Mouse (Mus musculus): ENCODE data around the gene Gm3336. TPM values are rescaled to one million over a fixed set of nuclear protein-coding genes. Genes with fewer than 3 reads are reported as not detected.
A peak's percentile ranks its signal among the peaks of the same experiment; 100 is the strongest.

Gm3336 gene
- polyA plus RNA-seq, 1 experiment from 2014 or later = 32.2 TPM

- Histone ChIP-seq H3K4me1 (replicated peaks; ENCODE audit: control insufficient read depth, insufficient read depth) (peaks cover 9% of the 10 kb centered on the region; the same call in 1 of the 2 replicates), H3K4me3 (ENCODE audit: low read depth, low read length) (no peak overlapping the region), H3K27ac (replicated peaks) (no peak overlapping the region), H3K36me3 (ENCODE audit: control insufficient read depth, insufficient read depth, low read length) (no peaks in the 10 kb centered on the region), H3K9me3 (ENCODE audit: control insufficient read depth, low read length) (no peaks in the 10 kb centered on the region), H3K4me2 (replicated peaks; ENCODE audit: low read depth) (no peak overlapping the region), H3K9ac (ENCODE audit: low read length) (no peak overlapping the region), H3K27me3 (ENCODE audit: control insufficient read depth, insufficient read depth, low read length) (no peaks in the 10 kb centered on the region)
- DNase-seq (ENCODE audit: low spot score) (no peak), ATAC-seq (ENCODE audit: low FRiP score, low TSS enrichment) (no peak)
- WGBS = 62% methylated on average over 5 of the region's 5 CpGs
- no peak for TF ChIP-seq EP300 (optimal IDR thresholded peaks at IDR 0.05)
- TF ChIP-seq CTCF (IDR thresholded peaks at IDR 0.05; ENCODE audit: low read depth) = no peak
Observed at GRCm38 (mm10) chr8:70689892-70690390, 28.4 kb upstream of the Gm3336 start.

DNA sequence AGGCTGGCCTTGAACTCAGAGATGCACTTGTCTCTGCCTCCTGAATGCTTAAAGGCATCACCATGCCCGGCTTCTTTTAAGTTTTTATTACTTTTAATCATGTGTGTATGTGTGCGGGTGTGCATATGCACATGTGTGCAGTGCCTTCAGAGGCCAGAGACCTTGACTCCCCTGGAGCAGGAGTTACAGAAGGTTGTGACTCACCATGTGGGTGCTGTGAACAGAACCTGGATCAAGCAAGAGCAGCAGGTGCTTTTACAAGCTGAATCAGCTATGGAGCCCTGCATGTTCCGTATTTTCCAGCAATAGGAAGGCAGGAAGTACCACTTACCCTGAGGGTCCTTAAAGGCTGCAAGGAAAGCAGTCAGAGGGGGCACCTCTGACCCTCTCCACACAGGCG is 27.1 kb upstream of the Gm3336 start:
- Histone ChIP-seq H3K4me3 (ENCODE audit: low read depth, low read length) (no peak overlapping the region), H3K9ac (ENCODE audit: low read length) (no peak overlapping the region), H3K4me2 (replicated peaks; ENCODE audit: low read depth) (peak overlapping the region; percentile 50), H3K27me3 (ENCODE audit: control insufficient read depth, insufficient read depth, low read length) (no peaks in the 10 kb centered on the region), H3K27ac (replicated peaks) (no peak overlapping the region), H3K9me3 (ENCODE audit: control insufficient read depth, low read length) (no peaks in the 10 kb centered on the region), H3K4me1 (replicated peaks; ENCODE audit: control insufficient read depth, insufficient read depth) (peaks cover 15% of the 10 kb centered on the region), H3K36me3 (ENCODE audit: control insufficient read depth, insufficient read depth, low read length) (no peaks in the 10 kb centered on the region)
- WGBS = 69% methylated on average over 4 of the region's 4 CpGs
- DNase-seq (ENCODE audit: low spot score) (no peak), ATAC-seq (ENCODE audit: low FRiP score, low TSS enrichment) (no peak)
- TF ChIP-seq EP300 (optimal IDR thresholded peaks at IDR 0.05) (no peak), CTCF (IDR thresholded peaks at IDR 0.05; ENCODE audit: low read depth) (no peak)

- peaks cover 16% of the 10 kb centered on the region for H3K4me1 ChIP-seq (replicated peaks; ENCODE audit: control insufficient read depth, insufficient read depth)
- H3K27me3 ChIP-seq (ENCODE audit: control insufficient read depth, insufficient read depth, low read length) = no peaks in the 10 kb centered on the region
- TF ChIP-seq CTCF (IDR thresholded peaks at IDR 0.05; ENCODE audit: low read depth) (no peak), EP300 (optimal IDR thresholded peaks at IDR 0.05) (no peak)
- no peaks in the 10 kb centered on the region for H3K9me3 ChIP-seq (ENCODE audit: control insufficient read depth, low read length)
- peak overlapping the region; percentile 51 for H3K9ac ChIP-seq (ENCODE audit: low read length)
- DNase-seq (ENCODE audit: low spot score) (no peak), ATAC-seq (ENCODE audit: low FRiP score, low TSS enrichment) (0 out of 2 replicates have a peak, but pooled peaks have one; percentile 27)
- no peaks in the 10 kb centered on the region for H3K36me3 ChIP-seq (ENCODE audit: control insufficient read depth, insufficient read depth, low read length)
- WGBS = 5% methylated on average over 19 of the region's 20 CpGs
- peak overlapping the region; percentile 50 for H3K4me2 ChIP-seq (replicated peaks; ENCODE audit: low read depth)
- H3K27ac ChIP-seq (replicated peaks) = no peak overlapping the region
- H3K4me3 ChIP-seq (ENCODE audit: low read depth, low read length) = peak overlapping the region; percentile 15; the same call in 1 of the 2 replicates
Observed at GRCm38 (mm10) chr8:70691727-70692231, 26.6 kb upstream of the Gm3336 start.

DNA sequence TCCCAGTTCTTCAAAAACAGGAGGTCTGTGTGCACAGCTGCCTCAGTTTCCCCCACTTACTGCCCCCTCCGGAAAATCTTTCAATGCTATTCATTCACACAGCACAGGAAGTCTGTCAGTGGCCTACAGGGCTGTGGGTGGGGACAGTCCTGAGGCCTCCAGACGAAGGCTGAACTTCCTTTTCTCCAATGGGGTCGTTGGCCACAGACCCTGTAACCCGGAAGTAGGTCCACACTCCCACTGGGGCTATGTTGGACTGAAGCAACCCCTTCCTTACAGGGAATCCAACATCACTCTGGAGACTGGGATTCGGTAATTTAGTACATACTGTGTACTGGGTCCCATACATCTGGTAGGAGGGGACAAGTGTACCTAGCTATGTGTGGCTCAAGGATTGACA is 24.7 kb upstream of the Gm3336 start:
- Histone ChIP-seq H3K36me3 (ENCODE audit: control insufficient read depth, insufficient read depth, low read length) (no peaks in the 10 kb centered on the region), H3K9me3 (ENCODE audit: control insufficient read depth, low read length) (no peaks in the 10 kb centered on the region), H3K4me3 (ENCODE audit: low read depth, low read length) (no peak overlapping the region), H3K27me3 (ENCODE audit: control insufficient read depth, insufficient read depth, low read length) (no peaks in the 10 kb centered on the region), H3K4me2 (replicated peaks; ENCODE audit: low read depth) (no peak overlapping the region), H3K9ac (ENCODE audit: low read length) (no peak overlapping the region), H3K4me1 (replicated peaks; ENCODE audit: control insufficient read depth, insufficient read depth) (peaks cover 21% of the 10 kb centered on the region), H3K27ac (replicated peaks) (no peak overlapping the region)
- DNase-seq (ENCODE audit: low spot score) (no peak), ATAC-seq (ENCODE audit: low FRiP score, low TSS enrichment) (no peak)
- TF ChIP-seq CTCF (IDR thresholded peaks at IDR 0.05; ENCODE audit: low read depth) (no peak), EP300 (optimal IDR thresholded peaks at IDR 0.05) (no peak)
- WGBS = 62% methylated on average over 5 of the region's 5 CpGs

- H3K4me2 ChIP-seq (replicated peaks; ENCODE audit: low read depth) = peak overlapping the region; percentile 27; the same call in 1 of the 2 replicates
- H3K9me3 ChIP-seq (ENCODE audit: control insufficient read depth, low read length) = no peaks in the 10 kb centered on the region
- TF ChIP-seq EP300 (optimal IDR thresholded peaks at IDR 0.05) = peak; percentile 35
- TF ChIP-seq CTCF (IDR thresholded peaks at IDR 0.05; ENCODE audit: low read depth) = no peak
- WGBS = 25% methylated on average over 32 of the region's 32 CpGs
- ATAC-seq (ENCODE audit: low FRiP score, low TSS enrichment) (no peak), DNase-seq (ENCODE audit: low spot score) (peak; percentile 89)
- H3K4me3 ChIP-seq (ENCODE audit: low read depth, low read length) = no peak overlapping the region
- H3K27me3 ChIP-seq (ENCODE audit: control insufficient read depth, insufficient read depth, low read length) = no peaks in the 10 kb centered on the region
- H3K27ac ChIP-seq (replicated peaks) = peak overlapping the region; percentile 100
- peaks cover 21% of the 10 kb centered on the region for H3K4me1 ChIP-seq (replicated peaks; ENCODE audit: control insufficient read depth, insufficient read depth)
- H3K36me3 ChIP-seq (ENCODE audit: control insufficient read depth, insufficient read depth, low read length) = no peaks in the 10 kb centered on the region
- H3K9ac ChIP-seq (ENCODE audit: low read length) = peak overlapping the region; percentile 23; the same call in 1 of the 2 replicates
Observed at GRCm38 (mm10) chr8:70695318-70696018, 22.9 kb upstream of the Gm3336 start.
